Mouse (Mus musculus) MEL (cell line): ENCODE results near the gene Aim2. TPM values are rescaled to one million over a fixed set of nuclear protein-coding genes. Genes with fewer than 3 reads are reported as not detected.

Experiments
- DNase-seq: peaks from one replicate; pipeline ENCODE4 v3.0.0; 2011; ENCODE audit warnings: low read depth, low spot score
- H3K27ac ChIP-seq: 2 replicates; pipeline ENCODE4 v1.5.1; 2012; ENCODE audit warnings: low read depth, mild to moderate bottlenecking, control low read depth, low read length, moderate library complexity; ENCODE audit not compliant: control insufficient read depth
- H3K27me3 ChIP-seq, 2 experiments: fragments of 150-350 bp in 1 of 2; sonication (generic) in 1 of 2; 2 replicates each; pipeline ENCODE4 v1.6.1; 2012; ENCODE audit warnings: low read length in 2 of 2, mild to moderate bottlenecking in 2 of 2, improper control_type of control experiment in 1 of 2, moderate library complexity in 1 of 2; ENCODE audit not compliant: insufficient read depth in 2 of 2, control insufficient read depth in 1 of 2
- H3K36me3 ChIP-seq, 2 experiments: 2 replicates each; pipeline ENCODE4 v1.6.1; 2012 to 2014; ENCODE audit warnings: low read length in 2 of 2, improper control_type of control experiment in 1 of 2, inconsistent platforms in 1 of 2, mild to moderate bottlenecking in 1 of 2; ENCODE audit not compliant: insufficient read depth in 2 of 2, control insufficient read depth in 1 of 2
- H3K4me1 ChIP-seq, 2 experiments: fragments of 150-350 bp in 1 of 2; sonication (generic) in 1 of 2; 2 replicates each; pipeline ENCODE4 v1.6.1; 2012; ENCODE audit warnings: low read length in 2 of 2, improper control_type of control experiment in 1 of 2, mild to moderate bottlenecking in 1 of 2; ENCODE audit not compliant: insufficient read depth in 2 of 2, control insufficient read depth in 1 of 2
- H3K4me3 ChIP-seq, 2 experiments: fragments of 150-350 bp in 1 of 2; sonication (generic) in 1 of 2; 2 replicates each; pipeline ENCODE4 v1.5.1; 2012; ENCODE audit warnings: low read depth in 2 of 2, low read length in 2 of 2, mild to moderate bottlenecking in 2 of 2, moderate library complexity in 2 of 2, control low read depth in 1 of 2, improper control_type of control experiment in 1 of 2; ENCODE audit not compliant: control insufficient read depth in 1 of 2, insufficient read depth in 1 of 2
- H3K79me2 ChIP-seq: 2 replicates; pipeline ENCODE4 v1.6.1; 2012; ENCODE audit warnings: mild to moderate bottlenecking, low read length, moderate library complexity; ENCODE audit not compliant: control insufficient read depth, poor library complexity, insufficient read depth
- H3K9ac ChIP-seq: 2 replicates; pipeline ENCODE4 v1.6.1; 2012; ENCODE audit warnings: low read depth, mild to moderate bottlenecking, control low read depth, low read length, moderate library complexity; ENCODE audit not compliant: control insufficient read depth, poor library complexity, severe bottlenecking
- H3K9me3 ChIP-seq: fragments of 150-350 bp; sonication (generic); replicated peaks from 2 replicates; pipeline ENCODE4 v1.6.1; 2012; ENCODE audit warnings: mild to moderate bottlenecking, low read length, improper control_type of control experiment, moderate library complexity; ENCODE audit not compliant: insufficient read depth
- CHD1 ChIP-seq: IDR thresholded peaks from 2 replicates; pipeline ENCODE4 v1.6.1; 2012; ENCODE audit warnings: low read depth, mild to moderate bottlenecking, inconsistent platforms, low read length, improper control_type of control experiment
- E2F4 ChIP-seq: IDR thresholded peaks from 2 replicates; pipeline ENCODE4 v1.6.1; 2011; ENCODE audit warnings: low read depth, low read length, improper control_type of control experiment, borderline replicate concordance
- ELF1 ChIP-seq: IDR thresholded peaks from 2 replicates; pipeline ENCODE4 v1.6.1; 2014; ENCODE audit warnings: low read depth, mild to moderate bottlenecking, inconsistent platforms, low read length, improper control_type of control experiment, moderate library complexity
- EP300 ChIP-seq, 2 experiments: IDR thresholded peaks; 2 replicates each; pipeline ENCODE4 v1.6.1; 2011; ENCODE audit warnings: improper control_type of control experiment in 2 of 2, low read length in 2 of 2, low read depth in 1 of 2, mild to moderate bottlenecking in 1 of 2
- ETS1 ChIP-seq: IDR thresholded peaks from 2 replicates; pipeline ENCODE4 v1.6.1; 2012; ENCODE audit warnings: low read depth, mild to moderate bottlenecking, inconsistent platforms, low read length, improper control_type of control experiment, moderate library complexity
- GABPA ChIP-seq: IDR thresholded peaks from 2 replicates; pipeline ENCODE4 v1.6.1; 2012; ENCODE audit warnings: low read depth, mild to moderate bottlenecking, inconsistent platforms, low read length, improper control_type of control experiment, moderate library complexity
- MAFK ChIP-seq: IDR thresholded peaks from 2 replicates; pipeline ENCODE4 v1.6.1; 2011; ENCODE audit warnings: low read depth, mild to moderate bottlenecking, low read length, improper control_type of control experiment, borderline replicate concordance
- MAX ChIP-seq: IDR thresholded peaks from 2 replicates; pipeline ENCODE4 v1.6.1; 2011; ENCODE audit warnings: low read length, improper control_type of control experiment
- MAZ ChIP-seq: IDR thresholded peaks from 2 replicates; pipeline ENCODE4 v1.6.1; 2012; ENCODE audit warnings: low read depth, mild to moderate bottlenecking, inconsistent platforms, low read length, improper control_type of control experiment
- MEF2A ChIP-seq: IDR thresholded peaks from 2 replicates; pipeline ENCODE4 v1.6.1; 2014; ENCODE audit warnings: low read depth, mild to moderate bottlenecking, inconsistent platforms, low read length, improper control_type of control experiment; ENCODE audit not compliant: poor library complexity, insufficient replicate concordance, severe bottlenecking; ENCODE audit errors: extremely low read depth
- MXI1 ChIP-seq: IDR thresholded peaks from 2 replicates; pipeline ENCODE4 v1.6.1; 2011; ENCODE audit warnings: mild to moderate bottlenecking, low read depth, low read length, improper control_type of control experiment
- MYB ChIP-seq: IDR thresholded peaks from 2 replicates; pipeline ENCODE4 v1.6.1; 2011; ENCODE audit warnings: mild to moderate bottlenecking, low read depth, low read length, improper control_type of control experiment
- POLR2A ChIP-seq, 2 experiments: IDR thresholded peaks; 2 replicates each; pipeline ENCODE4 v1.6.1; 2011 to 2012; ENCODE audit warnings: low read length in 2 of 2, mild to moderate bottlenecking in 2 of 2, control low read depth in 1 of 2, improper control_type of control experiment in 1 of 2, low read depth in 1 of 2, moderate library complexity in 1 of 2; ENCODE audit not compliant: control insufficient read depth in 1 of 2, insufficient read depth in 1 of 2, poor library complexity in 1 of 2
- POLR2AphosphoS2 ChIP-seq: IDR thresholded peaks from 2 replicates; pipeline ENCODE4 v1.6.1; 2011; ENCODE audit warnings: low read length, improper control_type of control experiment
- TBP ChIP-seq: IDR thresholded peaks from 2 replicates; pipeline ENCODE4 v1.8.0; 2011; ENCODE audit warnings: low read depth, low read length, improper control_type of control experiment
- TCF12 ChIP-seq: IDR thresholded peaks from 2 replicates; pipeline ENCODE4 v1.6.1; 2014; ENCODE audit warnings: low read depth, mild to moderate bottlenecking, inconsistent platforms, low read length, improper control_type of control experiment, moderate library complexity
- USF2 ChIP-seq, 2 experiments: IDR thresholded peaks; 2 replicates each; pipeline ENCODE4 v1.6.1; 2011 to 2012; ENCODE audit warnings: improper control_type of control experiment in 2 of 2, low read length in 2 of 2, borderline replicate concordance in 1 of 2, inconsistent platforms in 1 of 2, low read depth in 1 of 2, mild to moderate bottlenecking in 1 of 2; ENCODE audit not compliant: insufficient read depth in 1 of 2
- ZKSCAN1 ChIP-seq: IDR thresholded peaks from 2 replicates; pipeline ENCODE4 v1.6.1; 2012; ENCODE audit warnings: low read depth, mild to moderate bottlenecking, inconsistent platforms, low read length, improper control_type of control experiment, moderate library complexity
- ZMIZ1 ChIP-seq: IDR thresholded peaks from 2 replicates; pipeline ENCODE4 v1.6.1; 2012; ENCODE audit warnings: low read depth, mild to moderate bottlenecking, inconsistent platforms, low read length, improper control_type of control experiment, moderate library complexity
- ZNF384 ChIP-seq: IDR thresholded peaks from 2 replicates; pipeline ENCODE4 v1.6.1; 2012; ENCODE audit warnings: low read depth, mild to moderate bottlenecking, inconsistent platforms, low read length, improper control_type of control experiment
- polyA plus RNA-seq, 2 experiments: library from polyadenylated mRNA; stranded (reverse) in 1 of 2; unstranded in 1 of 2; fragments of >175 nt in 1 of 2; fragments of >200 nt in 1 of 2; gene quantifications; 2 replicates each; pipeline versions ENCODE4 v1.2.1 to v1.2.4; 2012; ENCODE audit warnings: low replicate concordance in 2 of 2, low read depth in 1 of 2; ENCODE audit not compliant: insufficient read length in 2 of 2, insufficient read depth in 1 of 2, missing spikeins in 1 of 2
- total RNA-seq: library from RNA; depleted of rRNA; stranded (reverse); fragments of 300-350 nt; gene quantifications from 2 replicates; pipeline ENCODE4 v1.2.3, GENCODE M21; 2012

Gene Aim2
- total and polyA plus RNA-seq, 3 experiments: 2.3 to 9.1 TPM; not detected in 1

DNA sequence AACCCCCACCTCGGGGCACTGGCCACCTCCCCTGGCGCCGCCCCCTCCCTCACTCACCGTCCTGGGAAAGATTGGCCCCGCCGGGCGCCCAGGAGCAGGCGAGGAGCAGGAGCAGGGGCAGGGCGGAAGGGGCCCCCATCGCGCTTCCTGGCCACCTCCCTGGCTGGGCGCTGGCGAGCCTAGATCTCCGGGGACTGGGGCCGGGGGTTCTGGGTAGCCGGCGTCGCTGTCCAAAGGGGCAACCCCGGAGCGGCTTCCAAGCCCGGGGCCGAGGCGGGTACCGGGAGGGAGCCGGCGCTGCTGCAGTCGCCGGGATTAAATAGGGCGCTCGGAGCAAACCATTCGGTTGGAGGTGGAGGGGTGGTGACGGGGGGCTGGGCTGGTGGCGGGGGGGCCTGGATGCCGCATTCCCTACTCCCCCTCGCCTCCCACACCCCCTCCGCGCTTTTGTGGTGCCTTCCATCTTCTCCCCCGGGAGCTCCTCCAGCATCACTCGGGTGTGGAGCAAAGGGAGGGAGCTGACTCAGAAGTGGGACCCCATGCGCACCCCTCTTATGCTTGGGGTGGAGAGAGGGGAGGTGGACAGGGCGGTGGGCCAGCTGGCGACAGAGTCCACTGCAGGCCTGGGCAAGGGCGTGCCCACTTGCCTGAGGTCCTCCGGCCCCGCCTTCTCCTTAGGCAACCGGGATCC is 16.8 kb downstream of the Aim2 start, which contains the start of gene Cadm3:
TSS of gene Cadm3 (minus strand) at position 340 of the 691 bp plus-strand sequence.
- no peak for DNase-seq
- H3K27ac ChIP-seq: no peak within 1 kb of the TSS
- H3K27me3 ChIP-seq: no peaks in the 10 kb centered on the region
- no peaks in the 10 kb centered on the region for H3K9me3 ChIP-seq
- no peak within 1 kb of the TSS for H3K4me3 ChIP-seq
- no peaks in the 10 kb centered on the region for H3K4me1 ChIP-seq
- H3K9ac ChIP-seq: no peak within 1 kb of the TSS
- H3K79me2 ChIP-seq: no peaks in the 10 kb centered on the region
- no peak for TF ChIP-seq EP300 (IDR thresholded peaks at IDR 0.05; ENCODE audit: low read depth in 1 of 2, low read length in 2 of 2)
- TF ChIP-seq CHD1: no peak
- no peak for TF ChIP-seq POLR2AphosphoS2
- TF ChIP-seq MAFK: no peak
- TF ChIP-seq POLR2A (IDR thresholded peaks at IDR 0.05; ENCODE audit: control insufficient read depth in 1 of 2, insufficient read depth in 1 of 2, low read depth in 1 of 2, low read length in 2 of 2, poor library complexity in 1 of 2): no peak
- no peak for TF ChIP-seq ETS1
- TF ChIP-seq GABPA: no peak
- H3K36me3 ChIP-seq: no peaks in the 10 kb centered on the region

DNA sequence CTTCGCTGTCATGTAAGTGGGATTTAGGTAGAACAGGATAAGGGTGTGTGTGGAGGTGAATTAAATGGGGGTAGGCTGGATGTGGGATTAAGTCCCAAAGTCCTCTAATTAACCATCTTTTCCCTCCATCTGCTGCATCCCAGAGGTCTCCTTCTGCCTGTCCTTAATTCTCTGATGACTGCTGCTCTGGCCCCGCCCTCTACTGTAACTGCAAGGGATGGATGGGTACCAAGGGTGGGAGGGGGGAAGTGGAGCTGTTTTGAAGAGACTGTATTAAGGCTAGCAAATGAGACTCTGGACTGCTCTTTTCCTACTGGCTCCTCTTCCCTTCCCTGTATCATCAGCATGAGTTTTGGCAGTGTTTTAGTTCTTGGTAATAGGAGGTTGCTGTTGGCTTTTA is 18.9 kb downstream of the Aim2 start:
- no peak for TF ChIP-seq MAX
- no peak for TF ChIP-seq ETS1
- TF ChIP-seq MXI1: no peak
- TF ChIP-seq MAZ: no peak
- no peak for TF ChIP-seq ELF1
- TF ChIP-seq MEF2A: no peak
- TF ChIP-seq TBP: no peak
- TF ChIP-seq USF2 (IDR thresholded peaks at IDR 0.05; ENCODE audit: borderline replicate concordance in 1 of 2, insufficient read depth in 1 of 2, low read depth in 1 of 2, low read length in 2 of 2): no peak
- TF ChIP-seq POLR2A (IDR thresholded peaks at IDR 0.05; ENCODE audit: control insufficient read depth in 1 of 2, insufficient read depth in 1 of 2, low read depth in 1 of 2, low read length in 2 of 2, poor library complexity in 1 of 2): no peak
- TF ChIP-seq ZMIZ1: no peak
- TF ChIP-seq ZNF384: no peak
- no peak for TF ChIP-seq E2F4
- TF ChIP-seq MYB: no peak
- TF ChIP-seq TCF12: no peak
- no peak for TF ChIP-seq ZKSCAN1
- Histone ChIP-seq H3K9me3 (no peaks in the 10 kb centered on the region), H3K27me3 (no peaks in the 10 kb centered on the region), H3K4me3 (no peak overlapping the region), H3K9ac (no peak overlapping the region), H3K4me1 (no peaks in the 10 kb centered on the region), H3K36me3 (no peaks in the 10 kb centered on the region), H3K27ac (no peak overlapping the region), H3K79me2 (no peaks in the 10 kb centered on the region)
- no peak for DNase-seq
